Mouse (Mus musculus): ENCODE results near the gene Nodal. TPM values are rescaled to one million over a fixed set of nuclear protein-coding genes. Genes with fewer than 3 reads are reported as not detected.

The Nodal gene
- polyA plus RNA-seq, 1 experiment: 52.2 TPM

DNA sequence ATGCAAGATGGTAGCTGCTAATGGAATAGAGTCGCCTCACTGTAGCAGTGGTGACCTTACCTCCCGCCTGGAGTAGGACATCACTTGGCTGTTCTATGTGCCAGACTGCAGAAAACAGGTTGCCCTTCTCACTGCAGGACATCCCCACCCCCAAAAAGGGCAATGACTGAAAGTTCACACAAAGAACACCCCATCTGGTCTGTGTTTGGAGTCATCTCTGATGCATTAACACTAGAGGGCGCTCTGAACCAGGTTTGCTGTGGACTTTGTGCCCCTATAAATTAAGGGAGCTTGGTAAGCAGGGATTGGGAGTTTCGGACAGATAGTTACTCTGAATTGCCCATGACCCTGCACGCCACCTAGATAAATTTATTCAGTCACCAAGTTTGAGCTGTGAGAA, 49.1 kb downstream of the Nodal start:
- TF ChIP-seq EP300 (IDR thresholded peaks at IDR 0.05; ENCODE audit: insufficient read depth, low read depth, low read length) (no peak), POLR2A (IDR thresholded peaks at IDR 0.05; ENCODE audit: insufficient read depth, low read length) (no peak), CTCF (IDR thresholded peaks at IDR 0.05; ENCODE audit: low read depth, low read length) (peak; percentile 52)
- no peaks in the 10 kb centered on the region for H3K9me3 ChIP-seq (replicated peaks; ENCODE audit: control insufficient read depth, insufficient read depth, low read length, poor library complexity, severe bottlenecking)
- no peak overlapping the region for H3K27ac ChIP-seq (ENCODE audit: insufficient read depth, low read length)
- H3K9ac ChIP-seq (ENCODE audit: low read depth, poor library complexity, severe bottlenecking): no peak overlapping the region
- no peak overlapping the region for H3K4me3 ChIP-seq (ENCODE audit: low read depth, low read length)
- H3K4me1 ChIP-seq (ENCODE audit: control insufficient read depth, insufficient read depth, low read length): no peaks in the 10 kb centered on the region
- H3K36me3 ChIP-seq (ENCODE audit: control insufficient read depth, insufficient read depth, low read length, poor library complexity, severe bottlenecking): no peaks in the 10 kb centered on the region
- H3K27me3 ChIP-seq (ENCODE audit: control insufficient read depth, insufficient read depth, low read length, poor library complexity, severe bottlenecking): no peaks in the 10 kb centered on the region

DNA sequence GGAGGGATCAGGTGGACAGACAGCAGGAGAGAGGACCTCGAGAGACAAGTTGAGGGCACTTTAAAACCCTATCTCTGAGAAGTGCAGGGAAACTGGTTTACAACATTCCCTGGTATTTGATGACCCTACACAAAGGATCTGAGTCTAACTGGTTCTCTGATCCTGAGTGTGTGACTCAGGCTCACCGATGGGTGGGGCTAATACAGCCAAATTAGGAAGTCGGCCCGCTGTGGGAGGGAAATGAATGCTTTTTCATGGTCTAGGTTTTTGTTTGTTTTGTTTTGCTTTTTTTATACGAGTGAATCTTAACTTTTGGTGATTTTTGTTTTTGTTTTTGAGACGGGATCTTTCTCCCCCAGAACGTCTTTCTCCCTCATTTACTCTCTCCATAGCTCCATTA, 51.1 kb downstream of the Nodal start:
- H3K36me3 ChIP-seq (ENCODE audit: control insufficient read depth, insufficient read depth, low read length, poor library complexity, severe bottlenecking): no peaks in the 10 kb centered on the region
- no peaks in the 10 kb centered on the region for H3K4me1 ChIP-seq (ENCODE audit: control insufficient read depth, insufficient read depth, low read length)
- H3K27ac ChIP-seq (ENCODE audit: insufficient read depth, low read length): no peak overlapping the region
- no peak overlapping the region for H3K4me3 ChIP-seq (ENCODE audit: low read depth, low read length)
- H3K9me3 ChIP-seq (replicated peaks; ENCODE audit: control insufficient read depth, insufficient read depth, low read length, poor library complexity, severe bottlenecking): no peaks in the 10 kb centered on the region
- H3K27me3 ChIP-seq (ENCODE audit: control insufficient read depth, insufficient read depth, low read length, poor library complexity, severe bottlenecking): no peaks in the 10 kb centered on the region
- TF ChIP-seq CTCF (IDR thresholded peaks at IDR 0.05; ENCODE audit: low read depth, low read length) (no peak), EP300 (IDR thresholded peaks at IDR 0.05; ENCODE audit: insufficient read depth, low read depth, low read length) (no peak), POLR2A (IDR thresholded peaks at IDR 0.05; ENCODE audit: insufficient read depth, low read length) (no peak)
- H3K9ac ChIP-seq (ENCODE audit: low read depth, poor library complexity, severe bottlenecking): no peak overlapping the region

DNA sequence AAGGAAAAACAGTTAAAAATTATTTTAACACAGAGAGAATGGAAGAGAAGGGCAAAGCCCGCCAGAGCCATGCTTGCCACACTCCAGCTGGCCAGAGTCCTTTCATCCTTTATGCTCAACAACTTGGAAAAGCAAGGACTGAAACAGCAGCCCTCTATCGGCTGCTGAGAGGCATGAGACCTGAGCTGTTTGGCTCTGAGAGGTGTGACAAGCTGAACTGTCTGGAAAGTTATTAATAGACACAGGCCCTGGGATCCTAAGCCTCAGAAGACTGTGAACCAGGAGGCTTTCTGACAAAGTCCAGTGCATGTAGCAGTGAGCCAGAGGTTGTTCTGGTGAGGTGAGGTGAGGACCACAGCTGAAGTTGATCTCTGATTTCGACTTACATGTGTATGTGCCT, 55.9 kb downstream of the Nodal start:
- no peak overlapping the region for H3K27ac ChIP-seq (ENCODE audit: insufficient read depth, low read length)
- no peak overlapping the region for H3K4me3 ChIP-seq (ENCODE audit: low read depth, low read length)
- no peaks in the 10 kb centered on the region for H3K4me1 ChIP-seq (ENCODE audit: control insufficient read depth, insufficient read depth, low read length)
- H3K27me3 ChIP-seq (ENCODE audit: control insufficient read depth, insufficient read depth, low read length, poor library complexity, severe bottlenecking): no peaks in the 10 kb centered on the region
- no peaks in the 10 kb centered on the region for H3K36me3 ChIP-seq (ENCODE audit: control insufficient read depth, insufficient read depth, low read length, poor library complexity, severe bottlenecking)
- H3K9me3 ChIP-seq (replicated peaks; ENCODE audit: control insufficient read depth, insufficient read depth, low read length, poor library complexity, severe bottlenecking): no peaks in the 10 kb centered on the region
- TF ChIP-seq EP300 (IDR thresholded peaks at IDR 0.05; ENCODE audit: insufficient read depth, low read depth, low read length) (no peak), CTCF (IDR thresholded peaks at IDR 0.05; ENCODE audit: low read depth, low read length) (no peak)
- H3K9ac ChIP-seq (ENCODE audit: low read depth, poor library complexity, severe bottlenecking): no peak overlapping the region

DNA sequence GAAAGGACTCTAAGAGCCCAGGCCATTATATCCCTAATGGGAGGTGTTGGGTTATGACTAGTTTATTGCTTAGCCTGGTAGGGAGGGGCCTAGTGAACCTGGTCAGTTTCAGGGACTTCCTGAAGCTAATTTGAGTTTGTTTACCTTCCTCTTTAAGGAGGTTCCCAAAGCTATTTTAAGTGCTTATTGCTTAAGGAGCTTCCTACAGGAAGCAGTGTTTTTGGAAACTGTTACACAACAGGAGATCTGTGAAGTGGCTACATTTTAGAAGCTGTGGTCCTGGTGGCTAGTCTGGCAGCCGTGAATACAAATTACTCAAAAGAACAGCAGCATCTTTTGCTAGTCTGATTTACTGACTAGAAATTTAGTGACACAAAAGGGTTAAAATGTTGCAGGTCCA, 56.6 kb downstream of the Nodal start:
- no peak overlapping the region for H3K27ac ChIP-seq (ENCODE audit: insufficient read depth, low read length)
- no peak overlapping the region for H3K9ac ChIP-seq (ENCODE audit: low read depth, poor library complexity, severe bottlenecking)
- H3K9me3 ChIP-seq (replicated peaks; ENCODE audit: control insufficient read depth, insufficient read depth, low read length, poor library complexity, severe bottlenecking): no peaks in the 10 kb centered on the region
- H3K27me3 ChIP-seq (ENCODE audit: control insufficient read depth, insufficient read depth, low read length, poor library complexity, severe bottlenecking): no peaks in the 10 kb centered on the region
- no peak overlapping the region for H3K4me3 ChIP-seq (ENCODE audit: low read depth, low read length)
- H3K36me3 ChIP-seq (ENCODE audit: control insufficient read depth, insufficient read depth, low read length, poor library complexity, severe bottlenecking): no peaks in the 10 kb centered on the region
- TF ChIP-seq CTCF (IDR thresholded peaks at IDR 0.05; ENCODE audit: low read depth, low read length) (no peak), EP300 (IDR thresholded peaks at IDR 0.05; ENCODE audit: insufficient read depth, low read depth, low read length) (no peak), POLR2A (IDR thresholded peaks at IDR 0.05; ENCODE audit: insufficient read depth, low read length) (no peak)
- no peaks in the 10 kb centered on the region for H3K4me1 ChIP-seq (ENCODE audit: control insufficient read depth, insufficient read depth, low read length)

Other genes with a start within 250 kb of the Nodal start
- gene Tbata, start 246.0 kb upstream of the Nodal start, polyA plus RNA-seq (2011; ENCODE audit: insufficient read depth, insufficient read length, low read depth, missing spikeins): not detected in 2 replicates
- gene Adamts14, start 144.5 kb upstream of the Nodal start, polyA plus RNA-seq (2011; ENCODE audit: insufficient read depth, insufficient read length, low read depth, missing spikeins): 3.7 and 4.2 TPM in 2 replicates
- gene Prf1, start 120.1 kb upstream of the Nodal start, polyA plus RNA-seq (2011; ENCODE audit: insufficient read depth, insufficient read length, low read depth, missing spikeins): not detected in 2 replicates
- gene Pald1, start 34.4 kb upstream of the Nodal start, polyA plus RNA-seq (2011; ENCODE audit: insufficient read depth, insufficient read length, low read depth, missing spikeins): 35.8 and 36.0 TPM in 2 replicates
- 207 and 210 TPM in 2 replicates for gene Eif4ebp2, start 34.7 kb downstream of the Nodal start, polyA plus RNA-seq (2011; ENCODE audit: insufficient read depth, insufficient read length, low read depth, missing spikeins)
- gene Lrrc20, start 57.8 kb downstream of the Nodal start, polyA plus RNA-seq (2011; ENCODE audit: insufficient read depth, insufficient read length, low read depth, missing spikeins): 5.8 and 6.4 TPM in 2 replicates
- 0.79 and 1.3 TPM in 2 replicates for gene Npffr1, start 177.5 kb downstream of the Nodal start, polyA plus RNA-seq (2011; ENCODE audit: insufficient read depth, insufficient read length, low read depth, missing spikeins)
- 149 and 150 TPM in 2 replicates for gene Ppa1, start 230.6 kb downstream of the Nodal start, polyA plus RNA-seq (2011; ENCODE audit: insufficient read depth, insufficient read length, low read depth, missing spikeins)

All from ES-Bruce4 (cell line).